Mouse (Mus musculus) adrenal gland (tissue): ENCODE data around the gene Sdf4.

Source experiments
- intact Hi-C: fragments of 180-260 bp; cut with DNase I; formaldehyde crosslinking; loops from one replicate; pipeline ENCODE4 v1.15.1; 2025
- microRNA-seq, 2 experiments: library from miRNA; unstranded; fragments of <30 nt; microRNA quantifications; one replicate each; pipeline ENCODE4; 2019

The Sdf4 gene

GRCm38 (mm10) chr4:156049779-156050178 lies 57.1 kb downstream of the Sdf4 start:
- intact Hi-C loops = no loop called here

DNA sequence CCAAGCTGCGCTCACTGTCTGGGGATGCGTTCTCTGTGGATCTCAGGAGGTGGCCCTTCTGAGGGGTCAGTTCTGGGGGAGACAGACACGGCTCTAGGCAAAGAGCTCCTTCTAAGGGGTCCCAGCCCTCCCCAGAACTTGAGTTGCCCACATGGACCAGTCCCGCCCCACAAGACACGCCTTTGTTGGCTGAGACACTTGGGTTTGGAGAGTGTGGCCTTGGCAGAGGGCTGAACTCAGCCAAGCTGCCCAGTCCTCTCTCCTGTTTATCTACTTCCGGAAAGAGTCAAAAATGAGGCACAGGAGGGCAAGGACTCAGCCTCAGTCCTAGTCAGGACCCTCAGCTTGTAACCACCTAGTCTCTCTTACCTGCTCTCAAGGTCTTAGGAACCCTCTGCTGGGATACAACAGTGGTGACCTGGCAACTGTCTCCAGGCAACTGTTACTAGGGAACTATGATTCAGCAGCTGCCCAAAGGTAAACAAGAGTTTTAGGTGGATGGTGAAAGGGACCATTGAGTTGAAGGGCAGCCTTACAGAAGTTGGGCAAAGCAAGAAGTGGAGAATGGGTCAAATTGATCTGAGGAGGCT lies 57.8 kb downstream of the Sdf4 start:
- intact Hi-C loops = no loop called here

DNA sequence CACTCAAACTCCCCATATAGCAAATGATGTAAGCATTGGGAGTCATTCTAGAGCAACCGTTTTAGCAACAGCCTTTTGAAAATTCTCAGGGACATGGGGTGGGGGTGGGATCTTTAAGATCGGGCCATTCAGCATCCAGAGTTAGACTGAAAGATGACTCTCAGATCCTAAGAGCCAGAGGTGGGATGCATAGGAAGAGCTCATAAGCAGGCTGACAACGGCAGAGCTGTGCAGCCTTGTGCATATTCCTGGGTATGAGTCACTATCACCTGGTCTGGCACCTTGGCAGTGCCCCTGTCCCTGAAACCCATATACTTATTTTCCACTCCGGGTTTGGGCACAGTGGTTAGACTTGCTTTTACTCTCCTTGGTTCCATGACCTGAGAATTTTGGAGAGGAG lies 60.4 kb downstream of the Sdf4 start:
- intact Hi-C loops = no loop called here

GRCm38 (mm10) chr4:156054130-156054529 lies 61.5 kb downstream of the Sdf4 start:
- intact Hi-C loops = no loop called here

DNA sequence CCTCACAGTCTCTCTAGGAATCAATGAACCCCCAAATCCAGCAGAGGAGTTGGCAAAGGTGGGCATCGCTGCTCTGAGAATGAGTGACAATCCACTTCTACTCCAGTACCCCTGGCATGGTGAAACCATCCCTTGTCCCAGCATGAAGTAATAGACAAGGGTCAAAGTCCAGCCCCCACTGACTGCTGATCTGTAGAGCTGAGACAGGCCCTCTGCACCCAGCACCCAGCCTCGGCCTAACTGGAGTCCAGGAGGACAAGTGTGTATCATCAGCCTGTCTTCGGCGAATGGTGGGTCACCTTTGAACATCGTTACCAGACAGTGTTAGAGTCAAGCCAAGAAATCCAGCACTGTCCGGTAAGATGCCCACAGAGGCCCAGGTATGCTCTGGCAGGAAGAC lies 61.9 kb downstream of the Sdf4 start:
- intact Hi-C loops = no loop called here

DNA sequence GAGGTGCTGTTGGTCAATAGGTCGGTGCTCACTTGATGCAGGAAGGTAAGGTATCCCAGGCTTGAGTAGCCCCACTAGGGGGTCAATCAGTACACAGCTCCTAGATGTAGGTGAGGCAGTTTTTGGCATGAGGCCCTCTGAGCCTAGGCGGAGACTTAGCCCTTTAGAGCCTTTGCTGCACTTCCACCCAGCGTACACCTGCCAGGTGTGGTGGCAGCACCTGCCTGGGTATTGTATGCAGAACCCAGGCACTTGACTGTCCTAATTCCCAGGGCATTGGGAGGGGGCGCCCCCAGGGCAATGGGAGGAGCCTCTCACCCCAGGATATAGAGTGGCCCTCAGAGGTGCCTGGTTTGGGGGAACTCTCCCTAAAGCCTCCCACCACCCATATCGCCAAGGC lies 62.5 kb downstream of the Sdf4 start:
- intact Hi-C loops = no loop called here

DNA sequence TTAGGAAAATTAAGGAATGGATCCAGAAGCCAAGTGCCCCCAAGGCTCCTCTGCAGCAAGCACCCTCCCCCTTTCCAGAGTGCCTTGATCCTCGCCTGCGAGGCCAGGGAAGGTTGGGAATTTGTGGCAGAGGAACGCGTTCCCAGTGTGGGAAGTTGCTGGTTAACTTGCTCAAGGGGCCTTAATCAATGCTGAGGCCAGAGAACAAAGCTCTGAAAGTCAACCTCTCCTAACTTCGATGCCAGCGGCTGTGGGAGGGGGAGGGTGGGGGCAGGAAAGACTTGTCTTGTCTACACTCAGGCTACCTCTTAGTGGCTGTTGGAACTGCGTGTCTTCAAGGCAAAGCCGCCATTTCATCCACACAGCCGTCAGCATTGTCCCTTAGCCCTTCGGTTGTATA lies 65.0 kb downstream of the Sdf4 start:
- intact Hi-C loops = no loop called here

DNA sequence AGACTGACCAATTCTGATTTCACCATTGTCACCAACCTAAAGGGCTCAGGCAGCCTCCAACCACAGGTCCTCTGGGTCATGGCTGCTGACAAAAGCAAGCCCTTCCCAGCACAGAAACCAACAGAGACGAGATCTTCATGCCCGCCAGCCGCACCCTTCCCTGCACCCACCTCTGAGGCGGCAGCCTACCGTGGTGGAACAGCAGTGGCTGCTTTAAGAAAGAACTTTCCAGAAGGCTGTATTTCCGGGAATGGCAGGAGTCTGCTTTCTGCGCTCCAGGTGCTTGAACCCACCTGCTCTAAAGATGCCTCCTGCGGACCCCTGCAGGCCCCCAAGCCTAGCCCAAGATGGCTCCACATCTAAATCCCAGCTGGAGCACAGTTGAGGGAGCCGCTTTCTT lies 66.2 kb downstream of the Sdf4 start:
- intact Hi-C loops = no loop called here

- intact Hi-C loops = no loop called here
Measured at GRCm38 (mm10) chr4:156059261-156059660, 66.6 kb downstream of the Sdf4 start, which contains the start of gene Ttll10. Ttll10 (minus strand) TSS chr4:156059414.

GRCm38 (mm10) chr4:156059713-156060112 lies 67.0 kb downstream of the Sdf4 start:
- intact Hi-C loops = no loop called here

Small RNA genes lying within 50 kb of the gene (microRNA-seq; reads per million reads assigned to microRNA genes)
- gene Mir200a (3.1 to 4.8 reads per million in 2 experiments), gene Mir200b (14.1 to 14.3 reads per million in 2 experiments), gene Mir429 (12.5 to 16.5 reads per million in 2 experiments)
